Mouse (Mus musculus) cortical plate, adult 2 months (tissue): ENCODE measurements around the gene Tdgf1.
A peak's percentile ranks its signal among the peaks of the same experiment; 100 is the strongest.

Source experiments
- CTCF ChIP-seq: fragments of 200-500 bp; IDR thresholded peaks from 2 replicates; pipeline ENCODE4 v1.5.1; 2011; ENCODE audit warnings: mild to moderate bottlenecking, control low read depth, low read length; ENCODE audit not compliant: insufficient read depth; ENCODE audit errors: extremely low read depth
- POLR2A ChIP-seq: fragments of 200-500 bp; IDR thresholded peaks from 2 replicates; pipeline ENCODE4 v1.6.1; 2011; ENCODE audit warnings: mild to moderate bottlenecking, low read length, control low read depth; ENCODE audit not compliant: insufficient read depth; ENCODE audit errors: extremely low read depth

GRCm38 (mm10) chr9:110890026-110890783 lies 55.8 kb downstream of the Tdgf1 start:
- TF ChIP-seq CTCF (peak; percentile 26; the same call in 1 of the 2 replicates), POLR2A (no peak)
